Mouse (Mus musculus) megakaryocyte-erythroid progenitor cell, adult 5-6 weeks (primary cell): ENCODE measurements around the gene Iqsec1. TPM values are rescaled to one million over a fixed set of nuclear protein-coding genes. Genes with fewer than 3 reads are reported as not detected.

Experiments used
- ATAC-seq: replicated peaks from 2 replicates; pipeline ENCODE4 v1.8.0; 2016; ENCODE audit warnings: mild to moderate bottlenecking, inconsistent platforms; ENCODE audit not compliant: severe bottlenecking, poor library complexity, low FRiP score, low TSS enrichment
- total RNA-seq, 2 experiments: library from RNA; stranded (forward) in 1 of 2; stranded (reverse) in 1 of 2; fragments of 200-1000, 215-1000 nt in 1 of 2; fragments of >200 nt in 1 of 2; fragmentation: Nextera tagmentation in 1 of 2; gene quantifications; 2 replicates each; pipeline ENCODE4 v1.2.3; 2014 to 2017

Iqsec1 gene
- total RNA-seq (2014; fragmentation: Nextera tagmentation) (32.1 and 74.3 TPM in 2 replicates), total RNA-seq (2017) (14.7 and 15.0 TPM in 2 replicates)

DNA sequence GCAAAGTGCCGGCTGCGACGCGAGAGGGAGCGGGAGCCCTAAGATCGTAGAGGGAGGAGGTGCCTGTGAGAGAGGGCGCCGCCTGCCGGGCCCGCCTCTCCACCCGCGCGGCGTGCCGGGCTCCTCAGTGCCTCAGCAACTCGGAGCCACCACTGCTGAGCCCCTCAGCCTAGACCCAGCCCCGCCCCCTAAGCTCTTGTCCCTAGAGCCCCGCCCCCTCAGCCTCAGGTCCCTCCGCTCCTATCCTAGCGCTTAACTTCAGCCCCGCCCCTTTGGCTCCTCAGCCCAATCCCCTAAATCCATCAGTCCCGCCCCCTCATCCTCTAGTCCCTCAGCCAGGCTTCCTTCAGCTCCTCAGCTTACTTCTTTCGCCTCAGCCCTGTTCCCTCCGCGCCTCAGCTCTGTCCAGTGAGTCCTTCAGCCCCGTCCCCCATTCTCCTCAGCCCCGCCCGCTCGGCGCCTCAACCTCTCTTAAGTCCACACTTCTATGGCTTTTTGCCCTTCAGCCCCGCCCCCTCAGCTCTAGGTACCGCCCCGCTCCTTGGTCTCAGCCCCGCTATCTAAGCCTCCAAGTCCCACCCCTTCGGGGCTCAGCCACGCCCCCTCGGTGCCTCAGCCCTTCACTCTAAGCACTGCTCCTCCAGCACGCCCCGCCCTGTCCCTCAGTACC is at the start of gene Iqsec1:
Gene Iqsec1, minus strand, starts transcription at position 38 of the 670 bp plus-strand sequence.
- peak; percentile 94 for ATAC-seq

DNA sequence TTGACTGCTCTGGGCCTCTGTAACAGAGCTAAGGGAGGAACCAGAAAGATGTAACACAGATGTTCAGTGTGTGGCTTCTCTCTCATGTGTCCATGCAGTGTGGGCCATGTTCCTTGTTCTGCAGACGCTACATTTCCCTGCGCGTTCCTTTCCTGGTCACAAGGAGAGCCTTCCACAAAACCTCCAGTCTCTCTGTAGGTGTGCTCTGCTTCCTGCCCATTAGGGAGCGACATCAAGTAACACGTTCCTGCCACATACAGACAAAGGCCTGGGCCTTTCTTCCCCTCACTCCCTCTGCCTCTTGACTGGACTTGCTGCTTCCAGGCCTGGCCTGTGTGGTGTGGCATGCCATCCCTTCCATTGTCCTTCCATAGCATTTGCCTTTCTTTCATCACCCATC is 39.8 kb upstream of the Iqsec1 start:
- ATAC-seq, result no peak

DNA sequence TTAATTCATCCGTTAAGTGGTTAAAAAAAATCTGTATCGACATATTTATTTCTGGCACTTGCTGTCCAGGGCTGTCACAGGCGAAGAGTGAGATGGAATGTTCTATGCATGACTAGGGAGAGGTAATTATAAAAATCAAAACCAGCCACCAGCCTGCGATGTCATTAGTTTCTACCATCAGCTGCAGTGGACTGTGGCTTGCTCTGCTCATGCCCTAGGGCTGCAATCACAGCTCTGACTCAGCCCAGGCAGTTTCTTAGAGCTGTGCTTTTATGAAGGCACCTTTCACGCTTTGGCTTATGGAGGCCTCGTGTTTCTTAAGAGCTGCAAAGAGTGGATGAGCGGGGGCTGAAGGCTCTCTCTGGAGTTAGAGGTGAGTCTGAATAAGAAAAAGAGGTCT is 32.3 kb upstream of the Iqsec1 start:
- no peak for ATAC-seq

GRCm38 (mm10) chr6:91016600-91017230 is 28.2 kb upstream of the Iqsec1 start:
- ATAC-seq, result no peak

DNA sequence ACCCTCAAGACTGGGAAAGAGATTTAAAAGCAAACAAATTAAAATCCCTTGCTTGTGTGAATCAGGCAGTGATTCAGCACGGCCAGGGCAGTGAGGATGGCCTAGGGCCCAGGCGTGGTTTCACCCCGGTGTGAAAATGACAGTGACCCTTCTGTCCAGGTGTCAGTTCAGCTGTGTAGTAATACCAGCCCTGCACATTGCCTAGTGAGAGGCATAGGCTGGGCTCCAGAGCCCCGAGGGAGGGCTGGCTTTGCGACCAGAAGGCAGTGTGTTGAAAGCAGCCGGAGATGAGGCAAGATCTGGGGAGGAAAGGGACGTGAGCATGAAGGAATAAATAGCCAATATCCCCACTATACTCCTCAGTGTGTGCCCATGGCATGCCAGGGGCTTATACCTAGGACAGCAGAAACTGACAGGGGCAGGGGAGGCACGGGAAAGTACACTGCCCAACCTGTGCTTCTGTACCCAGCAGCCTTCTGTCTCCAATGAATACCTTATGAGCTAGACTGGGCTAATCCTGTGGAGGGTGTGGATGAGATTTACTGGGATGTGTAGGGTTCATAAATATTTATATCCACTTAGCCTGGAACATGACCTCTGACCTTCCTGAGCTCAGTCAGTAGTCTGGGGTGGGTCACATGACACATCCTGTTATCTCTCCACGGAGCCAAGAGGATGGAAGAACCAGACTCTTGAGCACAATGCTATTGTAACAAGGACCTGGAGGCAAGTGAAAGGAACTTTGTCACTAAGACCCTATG is 25.9 kb upstream of the Iqsec1 start:
- ATAC-seq, result no peak

DNA sequence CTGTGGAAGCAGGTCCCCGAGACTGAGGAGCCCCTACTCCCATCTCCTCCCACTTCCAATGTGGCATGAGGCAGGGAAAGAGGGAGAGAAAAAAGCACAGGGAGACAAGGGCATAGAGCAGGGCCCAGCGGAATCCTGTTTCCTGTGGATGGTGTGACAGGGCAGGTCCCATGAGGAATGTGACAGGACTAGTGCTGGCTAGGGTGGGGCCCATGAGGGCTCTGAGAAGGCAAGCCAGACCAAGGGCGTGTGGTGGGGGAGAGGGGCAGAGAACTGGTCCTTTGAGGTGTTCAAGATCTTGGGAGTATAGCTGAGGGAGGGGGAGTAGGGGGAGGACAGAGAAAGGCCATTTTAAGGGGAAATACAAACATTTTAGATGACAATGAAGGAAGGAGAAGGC is 24.0 kb upstream of the Iqsec1 start:
- ATAC-seq, result no peak; the same call in 1 of the 2 replicates

- ATAC-seq, result no peak
These were observed 23.1 kb upstream of the Iqsec1 start for GRCm38 (mm10) chr6:91011568-91011967.

DNA sequence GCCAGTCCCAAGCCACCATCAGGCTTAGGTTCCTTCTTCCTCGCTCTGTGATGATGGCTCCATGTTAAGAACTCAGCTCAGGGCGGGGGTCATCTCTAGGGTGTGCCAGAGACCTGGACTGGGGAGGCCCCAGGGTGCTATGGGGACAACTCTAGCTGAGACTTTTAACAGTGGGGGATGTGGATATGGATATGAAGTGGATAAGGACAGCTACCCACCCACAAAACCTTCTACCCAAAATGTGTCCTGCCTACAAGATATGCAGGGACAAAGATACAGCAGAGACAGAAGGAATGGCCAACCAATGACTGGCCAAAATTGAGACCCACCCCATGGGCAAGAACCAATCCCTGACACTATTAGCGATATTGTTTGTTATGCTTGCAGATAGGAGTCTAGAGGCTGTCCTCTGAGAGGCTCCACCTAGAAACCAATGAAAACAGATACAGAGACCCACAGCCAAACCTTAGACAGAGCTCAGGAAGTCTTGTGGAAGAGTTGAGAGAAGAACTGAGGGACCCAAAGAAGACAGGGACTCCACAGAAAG is 19.9 kb upstream of the Iqsec1 start:
- 0 out of 2 replicates have a peak, but pooled peaks have one; percentile 29 for ATAC-seq

DNA sequence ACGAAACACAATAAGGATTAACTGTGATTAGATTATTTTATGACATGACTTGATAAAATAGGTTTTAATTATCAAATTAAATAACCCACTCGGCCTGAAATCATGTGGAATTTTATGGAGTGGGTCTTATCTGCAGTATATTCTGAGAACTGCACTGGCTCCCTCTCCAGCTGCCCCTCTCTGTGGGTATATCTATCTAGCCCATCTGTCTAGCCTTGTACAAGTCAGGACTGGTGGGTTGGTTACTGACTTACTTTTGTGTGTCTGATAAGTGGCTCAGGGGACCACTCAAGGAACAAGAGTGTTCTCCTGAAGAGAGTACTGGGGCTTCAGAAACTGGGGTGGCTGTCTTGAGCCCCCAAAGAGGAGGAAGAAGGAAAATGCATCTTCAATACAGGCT is 18.7 kb upstream of the Iqsec1 start:
- peak; percentile 63 for ATAC-seq

- no peak for ATAC-seq
These were observed 15.7 kb upstream of the Iqsec1 start for GRCm38 (mm10) chr6:91004157-91004556.

GRCm38 (mm10) chr6:91003310-91003995 is 15.0 kb upstream of the Iqsec1 start:
- ATAC-seq, result peak; percentile 62

- no peak for ATAC-seq
These were observed 13.1 kb upstream of the Iqsec1 start for GRCm38 (mm10) chr6:91001566-91001965.

DNA sequence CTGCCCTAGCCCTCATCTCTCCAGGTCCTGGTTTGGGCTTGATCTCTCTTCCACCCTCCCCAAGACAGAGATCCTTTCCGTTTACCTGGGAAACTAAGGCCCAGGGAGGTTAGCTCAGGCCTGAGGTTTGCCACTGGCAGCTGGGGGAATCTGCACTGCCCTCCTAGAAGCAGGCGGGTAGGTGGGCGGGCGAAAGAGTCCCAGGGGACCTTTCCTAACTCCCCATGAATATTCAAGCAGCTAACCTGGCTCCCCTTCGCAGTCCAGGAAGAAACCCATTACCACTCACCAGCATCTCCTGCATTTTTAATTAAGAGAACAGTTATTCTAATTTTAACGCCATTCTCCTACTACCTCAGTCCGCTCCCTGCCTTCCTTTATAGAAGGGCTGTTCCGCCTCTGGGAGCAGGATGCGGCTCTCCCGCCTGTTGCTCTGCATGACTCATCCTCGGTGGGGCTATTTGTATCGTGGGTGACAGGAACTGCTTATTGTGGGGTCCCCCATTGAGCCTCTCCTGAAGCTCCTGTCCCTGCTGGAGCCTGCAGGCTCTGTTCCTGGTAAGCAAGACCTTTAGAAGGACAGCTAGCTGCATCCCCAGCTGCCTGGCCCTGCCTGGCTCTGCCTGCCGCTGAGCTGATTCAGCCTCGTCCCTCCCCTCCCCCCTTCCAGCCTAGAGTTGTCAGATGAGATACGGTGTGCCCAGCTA is 12.5 kb upstream of the Iqsec1 start:
- no peak for ATAC-seq

DNA sequence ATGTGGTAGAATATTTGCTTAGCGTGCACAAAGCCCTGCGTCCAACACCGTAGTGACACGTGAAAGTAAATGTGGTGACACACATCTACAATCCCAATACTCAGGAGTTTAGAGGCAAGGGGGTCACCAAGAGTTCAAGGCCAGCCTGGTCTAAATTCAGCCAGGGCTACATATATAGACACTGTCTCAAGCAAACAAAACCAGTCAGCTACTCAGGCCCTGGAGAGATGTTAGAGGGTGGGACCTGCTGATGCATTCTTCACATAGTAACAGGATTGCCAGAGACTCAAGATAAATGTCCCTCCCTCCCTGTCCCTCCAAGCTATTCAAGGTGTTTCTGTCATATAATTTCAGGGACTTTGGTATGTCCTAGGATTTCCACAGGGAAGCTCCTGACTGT is 10.7 kb upstream of the Iqsec1 start:
- ATAC-seq, result no peak

GRCm38 (mm10) chr6:90997025-90997424 is 8.5 kb upstream of the Iqsec1 start:
- ATAC-seq, result no peak

DNA sequence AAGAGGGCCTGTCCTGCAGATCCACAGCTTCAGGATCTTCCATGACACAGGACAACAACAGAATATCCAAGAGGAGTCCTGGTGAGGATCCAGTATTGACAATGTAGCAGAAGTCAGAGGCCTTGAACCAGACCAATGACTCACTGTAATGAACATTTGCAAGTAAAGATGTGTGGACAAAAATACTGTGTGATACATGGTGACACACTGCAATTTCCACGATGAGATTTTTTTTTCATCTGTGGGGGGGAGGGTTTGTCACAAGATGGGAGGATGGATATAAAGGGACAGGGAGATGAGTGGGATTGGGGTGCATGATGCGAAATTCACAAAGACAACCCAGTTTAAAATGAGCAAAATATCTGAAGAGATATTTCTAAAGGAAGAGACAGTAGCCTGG is 7.7 kb upstream of the Iqsec1 start:
- ATAC-seq, result no peak

DNA sequence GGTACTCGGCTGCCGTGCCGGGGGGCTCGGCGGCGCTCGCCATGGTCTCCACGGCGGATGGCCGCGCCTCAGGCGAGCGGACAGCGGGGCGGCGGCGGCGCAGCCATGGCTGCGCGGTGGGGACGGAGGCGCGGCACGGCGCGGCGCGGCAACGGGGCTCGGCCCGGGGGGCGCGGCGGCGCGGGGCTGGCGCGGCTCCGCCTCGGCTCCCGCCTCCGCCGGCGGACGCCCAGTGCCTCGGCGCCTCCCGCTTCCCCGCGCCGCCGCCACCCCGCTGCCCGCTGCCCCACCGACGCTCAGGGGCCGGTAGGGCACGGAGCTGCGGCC is 223 bp downstream of the Iqsec1 start:
- ATAC-seq, result no peak

DNA sequence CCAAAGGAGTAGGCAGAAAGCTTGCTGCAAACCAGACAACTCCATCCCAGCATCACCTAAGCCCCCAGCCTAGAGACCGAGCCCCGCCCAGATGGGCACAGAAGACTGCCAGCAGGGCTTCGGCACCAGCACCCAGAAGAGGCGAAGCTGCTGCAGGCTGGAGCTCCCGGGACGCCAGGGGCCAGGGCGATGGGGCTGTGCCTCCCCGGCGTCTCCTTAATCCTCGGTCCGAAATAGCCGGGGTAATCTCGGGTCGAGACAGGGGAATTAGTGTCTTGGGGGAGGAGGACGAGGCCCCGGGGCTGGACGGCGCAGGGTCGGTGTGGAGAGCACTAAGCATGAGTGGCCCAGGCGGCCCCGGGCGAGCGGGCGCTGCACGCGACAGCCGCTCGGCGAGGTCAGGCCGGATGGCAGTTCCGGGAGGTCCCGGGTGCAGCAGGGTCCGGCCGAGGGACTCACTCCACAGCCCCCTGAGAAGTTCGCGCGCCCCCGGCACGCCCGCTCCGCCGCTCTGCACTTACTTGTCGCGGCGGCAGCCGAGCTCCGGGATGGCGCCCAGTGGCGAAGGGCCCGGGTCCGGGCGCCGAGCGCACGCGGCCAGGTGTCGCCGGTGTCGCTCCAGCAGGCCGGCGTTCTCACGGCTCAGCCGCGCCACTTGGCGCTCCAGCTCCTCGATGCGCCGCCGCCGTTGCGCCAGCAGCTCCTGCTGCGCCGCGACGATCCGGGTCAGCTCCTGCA is 755 bp downstream of the Iqsec1 start:
- no peak for ATAC-seq

- ATAC-seq, result no peak
These were observed 4.4 kb downstream of the Iqsec1 start for GRCm38 (mm10) chr6:90984101-90984500.
